Mouse (Mus musculus) lung, postnatal 0 days (tissue): ENCODE results near the gene Mtor.

Source experiments
- CTCF ChIP-seq: IDR thresholded peaks from 2 replicates; pipeline ENCODE4 v1.5.1; 2016; ENCODE audit warnings: antibody characterized with exemption, mild to moderate bottlenecking
- EP300 ChIP-seq: IDR thresholded peaks from 2 replicates; pipeline ENCODE4 v1.6.1; 2016; ENCODE audit warnings: antibody characterized with exemption, mild to moderate bottlenecking, control low read depth

DNA sequence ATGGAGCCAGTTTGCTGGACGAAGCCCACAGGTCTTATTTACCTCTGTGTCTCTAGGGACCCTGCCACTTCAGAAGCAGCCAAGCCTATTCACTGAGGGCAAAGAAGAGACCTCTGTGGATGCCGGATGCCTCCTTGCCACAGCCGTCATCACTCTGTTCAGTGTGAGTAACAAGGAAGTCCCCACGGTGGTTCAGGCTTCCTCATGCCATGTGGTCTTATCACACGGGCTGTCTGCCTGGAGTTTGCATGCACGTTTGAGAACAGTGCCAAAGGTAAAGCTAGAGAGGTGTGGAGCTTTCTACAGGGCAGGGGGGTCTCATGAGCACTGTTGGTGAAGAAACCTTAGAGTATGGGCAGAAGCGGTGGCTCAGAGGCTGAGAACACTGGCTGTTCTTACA lies 124.8 kb downstream of the Mtor start:
- TF ChIP-seq EP300 = no peak
- no peak for TF ChIP-seq CTCF
